Mouse (Mus musculus) ZHBTc4 (cell line): Measurements from ENCODE around the gene Vmn1r79.
A peak's percentile ranks its signal among the peaks of the same experiment; 100 is the strongest.
"Not testable (repeated sequence)": the region's sequence is repeated elsewhere in the genome, so short reads cannot be mapped to it uniquely, and the experiment has no call there.

Experiments
- DNase-seq: peaks from one replicate; pipeline ENCODE4 v3.0.0-alpha.2; 2011; ENCODE audit warnings: low read depth, low spot score

The Vmn1r79 gene

DNA sequence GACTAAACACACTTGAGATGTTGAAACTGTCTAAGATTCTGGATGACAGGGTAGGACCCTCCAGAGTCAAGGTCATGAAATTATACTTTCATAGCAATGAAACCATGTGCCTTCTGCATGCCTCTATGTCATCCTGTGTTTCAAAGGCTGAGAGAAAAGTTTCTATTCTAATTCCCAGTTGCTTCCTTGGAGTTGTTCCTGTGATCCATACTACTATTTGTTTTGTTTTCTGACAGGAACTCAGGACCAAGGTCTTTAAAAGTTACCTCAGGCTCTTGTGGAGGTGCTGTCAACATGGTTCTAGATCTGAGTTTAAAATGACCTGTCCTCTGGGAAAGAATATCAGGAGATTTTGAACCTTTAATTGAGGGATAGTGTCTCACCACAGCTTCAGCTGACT lies at the start of gene Vmn1r79:
Gene Vmn1r79, plus strand, starts transcription at position 301 of the 400 bp plus-strand sequence.
- DNase-seq: not testable (repeated sequence)

GRCm38 (mm10) chr7:12149957-12150356 lies 21.1 kb upstream of the Vmn1r79 start, which contains the start of gene Vmn1r78:
Vmn1r78 (plus strand) TSS chr7:12150257.
- DNase-seq: no peak

- not testable (repeated sequence) for DNase-seq
Observed at GRCm38 (mm10) chr7:12156463-12156862, 14.6 kb upstream of the Vmn1r79 start.

- DNase-seq: not testable (repeated sequence)
Observed at GRCm38 (mm10) chr7:12172926-12173325, 1.8 kb downstream of the Vmn1r79 start.

GRCm38 (mm10) chr7:12188986-12189385 lies 17.9 kb downstream of the Vmn1r79 start, which contains the start of gene Vmn1r80:
Vmn1r80 (plus strand) TSS chr7:12189286.
- no peak for DNase-seq

DNA sequence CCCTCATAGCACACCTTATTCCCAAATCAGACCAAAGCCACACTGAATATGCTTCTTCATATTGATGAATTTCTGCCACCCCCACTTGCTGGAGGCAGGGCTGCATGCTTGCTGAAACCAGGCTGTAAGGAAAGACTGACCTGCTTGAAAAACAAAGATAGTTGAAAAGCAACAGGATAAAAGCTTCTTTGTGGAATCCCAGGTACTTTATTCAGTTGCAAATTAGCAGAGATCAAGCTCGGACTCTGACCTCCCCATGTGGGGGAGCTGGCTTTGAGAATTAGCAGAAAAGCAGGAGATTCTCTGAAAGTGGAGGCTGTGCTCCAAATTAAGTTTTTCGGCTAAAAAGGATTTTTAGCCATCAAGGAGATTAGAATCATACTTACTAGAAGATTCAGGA lies 33.1 kb downstream of the Vmn1r79 start:
- peak; percentile 48 for DNase-seq
